Mouse (Mus musculus): ENCODE results near the gene Asb6. TPM values are rescaled to one million over a fixed set of nuclear protein-coding genes. Genes with fewer than 3 reads are reported as not detected.

The Asb6 gene
- total and polyA plus RNA-seq, 3 experiments, result 21.9 to 30.0 (median 23.7) TPM

- in situ Hi-C loops (cut with MboI; ENCODE audit: low pct_ligation_motif_present, low pct_unique_long_range_greater_than_20kb, low sequenced_read_pairs) (no loop called here), dilution Hi-C loops (cut with MboI; ENCODE audit: extremely low pct_ligation_motif_present, extremely low pct_unique_long_range_greater_than_20kb, low sequenced_read_pairs) (no loop called here)
- no peak for DNase-seq (ENCODE audit: extremely low read depth)
- H3K36me3 ChIP-seq (replicated peaks in 1 of 2; ENCODE audit: control insufficient read depth in 1 of 2, insufficient read depth in 1 of 2, low read length in 1 of 2), result peaks cover 84 to 96% of the 10 kb centered on the region in 2 experiments
- peaks cover 0 to 12% of the 10 kb centered on the region in 2 experiments; a peak in 2 of 4 replicates for H3K4me1 ChIP-seq (ENCODE audit: control insufficient read depth in 1 of 2, insufficient read depth in 2 of 2)
- H3K4me3 ChIP-seq (replicated peaks in 1 of 3; ENCODE audit: low read depth in 2 of 3, low read length in 2 of 3, poor library complexity in 1 of 3), result no peak overlapping the region
- 0 out of 2 replicates have a peak, but pooled peaks cover under 1% of the 10 kb centered on the region for H3K79me2 ChIP-seq (replicated peaks; ENCODE audit: control insufficient read depth, extremely low read depth, insufficient read depth, poor library complexity, severe bottlenecking)
- H3K9ac ChIP-seq (ENCODE audit: insufficient read depth, low read depth), result no peak overlapping the region
- no peak overlapping the region for H3K4me2 ChIP-seq (ENCODE audit: insufficient read depth, low read depth, poor library complexity, severe bottlenecking)
- H3K9me3 ChIP-seq (replicated peaks; ENCODE audit: low read length), result peaks cover 15% of the 10 kb centered on the region
- no peaks in the 10 kb centered on the region for H3K27me3 ChIP-seq (replicated peaks)
- TF ChIP-seq CTCF (conservative IDR thresholded peaks at IDR 0.05 in 1 of 2, IDR thresholded peaks at IDR 0.05 in 1 of 2; ENCODE audit: low read depth in 2 of 2, low read length in 2 of 2) (peak; percentile 27 to 38; a peak in 3 of 4 replicates), SMC3 (IDR thresholded peaks at IDR 0.05; ENCODE audit: low read depth, low read length) (peak; percentile 3; the same call in 1 of the 2 replicates), BHLHE40 (IDR thresholded peaks at IDR 0.05; ENCODE audit: low read depth, low read length) (no peak), IRF4 (IDR thresholded peaks at IDR 0.05; ENCODE audit: low read depth, low read length) (no peak)
- no peak overlapping the region for H3K27ac ChIP-seq (ENCODE audit: insufficient read depth, low read depth)
These were observed 9.1 kb downstream of the Asb6 start for GRCm38 (mm10) chr2:30821073-30821472.

GRCm38 (mm10) chr2:30819873-30820272 is 10.3 kb downstream of the Asb6 start:
- Histone ChIP-seq H3K4me2 (ENCODE audit: insufficient read depth, low read depth, poor library complexity, severe bottlenecking) (no peak overlapping the region), H3K36me3 (replicated peaks in 1 of 2; ENCODE audit: control insufficient read depth in 1 of 2, insufficient read depth in 1 of 2, low read length in 1 of 2) (peaks cover 87 to 96% of the 10 kb centered on the region in 2 experiments)
- dilution Hi-C loops (cut with MboI; ENCODE audit: extremely low pct_ligation_motif_present, extremely low pct_unique_long_range_greater_than_20kb, low sequenced_read_pairs), result no loop called here

DNA sequence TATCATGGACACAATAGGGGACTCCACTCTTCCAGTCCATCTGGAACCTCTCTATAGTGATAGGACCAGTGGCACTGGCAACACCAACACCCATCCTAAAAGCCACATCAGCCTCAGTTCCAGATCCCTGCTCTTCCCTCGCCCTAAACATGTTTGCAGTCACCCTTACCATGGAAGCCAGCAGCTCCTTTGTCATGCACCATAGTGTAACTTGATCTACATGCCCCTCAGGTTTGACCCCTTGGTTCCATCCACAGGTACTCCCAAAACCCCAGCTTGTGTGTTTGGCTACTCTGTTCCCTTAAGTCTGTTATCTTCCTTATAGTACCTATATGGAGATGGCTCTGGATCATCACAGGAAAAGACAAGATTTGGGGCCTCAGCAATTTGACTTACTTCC is 13.8 kb downstream of the Asb6 start:
- no peak for TF ChIP-seq USF2 (conservative IDR thresholded peaks at IDR 0.05; ENCODE audit: low read depth, low read length)
- TF ChIP-seq UBTF (IDR thresholded peaks at IDR 0.05; ENCODE audit: low read depth, low read length), result no peak
- no peak for TF ChIP-seq MAZ (IDR thresholded peaks at IDR 0.05; ENCODE audit: low read depth, low read length)
- no peak for TF ChIP-seq HCFC1 (IDR thresholded peaks at IDR 0.05; ENCODE audit: low read depth, low read length)
- TF ChIP-seq KAT2A (IDR thresholded peaks at IDR 0.05; ENCODE audit: insufficient replicate concordance, low read length), result no peak
- TF ChIP-seq ZKSCAN1 (IDR thresholded peaks at IDR 0.05; ENCODE audit: borderline replicate concordance, low read depth, low read length), result no peak
- no peak for TF ChIP-seq MEF2A (IDR thresholded peaks at IDR 0.05; ENCODE audit: borderline replicate concordance, low read depth, low read length)
- no peak for TF ChIP-seq RCOR1 (conservative IDR thresholded peaks at IDR 0.05; ENCODE audit: low read depth, low read length)
- in situ Hi-C loops (cut with MboI; ENCODE audit: low pct_ligation_motif_present, low pct_unique_long_range_greater_than_20kb, low sequenced_read_pairs), result no loop called here
- H3K9ac ChIP-seq (ENCODE audit: insufficient read depth, low read depth), result no peak overlapping the region
- no peak for DNase-seq (ENCODE audit: extremely low read depth)
- peaks cover 14% of the 10 kb centered on the region for H3K9me3 ChIP-seq (replicated peaks; ENCODE audit: low read length)
- peaks cover 13% of the 10 kb centered on the region; the same call in 1 of the 2 replicates for H3K79me2 ChIP-seq (replicated peaks; ENCODE audit: control insufficient read depth, extremely low read depth, insufficient read depth, poor library complexity, severe bottlenecking)
- H3K4me1 ChIP-seq (ENCODE audit: control insufficient read depth in 1 of 2, insufficient read depth in 2 of 2), result peaks cover 0 to 15% of the 10 kb centered on the region in 2 experiments; a peak in 2 of 4 replicates
- no peak overlapping the region for H3K4me3 ChIP-seq (replicated peaks in 1 of 3; ENCODE audit: low read depth in 2 of 3, low read length in 2 of 3, poor library complexity in 1 of 3)
- H3K27ac ChIP-seq (ENCODE audit: insufficient read depth, low read depth), result no peak overlapping the region
- peaks cover 74 to 96% of the 10 kb centered on the region in 2 experiments for H3K36me3 ChIP-seq (replicated peaks in 1 of 2; ENCODE audit: control insufficient read depth in 1 of 2, insufficient read depth in 1 of 2, low read length in 1 of 2)
- dilution Hi-C loops (cut with MboI; ENCODE audit: extremely low pct_ligation_motif_present, extremely low pct_unique_long_range_greater_than_20kb, low sequenced_read_pairs), result no loop called here
- no peak overlapping the region for H3K4me2 ChIP-seq (ENCODE audit: insufficient read depth, low read depth, poor library complexity, severe bottlenecking)
- no peaks in the 10 kb centered on the region for H3K27me3 ChIP-seq (replicated peaks)

More at GRCm38 (mm10) chr2:30819873-30820272, 10.3 kb downstream of the Asb6 start:
- Histone ChIP-seq H3K79me2 (replicated peaks; ENCODE audit: control insufficient read depth, extremely low read depth, insufficient read depth, poor library complexity, severe bottlenecking) (no peaks in the 10 kb centered on the region), H3K9ac (ENCODE audit: insufficient read depth, low read depth) (no peak overlapping the region), H3K4me1 (ENCODE audit: control insufficient read depth in 1 of 2, insufficient read depth in 2 of 2) (peaks cover 0 to 12% of the 10 kb centered on the region in 2 experiments; a peak in 2 of 4 replicates), H3K9me3 (replicated peaks; ENCODE audit: low read length) (peaks cover 15% of the 10 kb centered on the region), H3K27ac (ENCODE audit: insufficient read depth, low read depth) (no peak overlapping the region), H3K4me3 (replicated peaks in 1 of 3; ENCODE audit: low read depth in 2 of 3, low read length in 2 of 3, poor library complexity in 1 of 3) (no peak overlapping the region), H3K27me3 (replicated peaks) (no peaks in the 10 kb centered on the region)
- TF ChIP-seq MXI1 (IDR thresholded peaks at IDR 0.05; ENCODE audit: low read depth, low read length) (no peak), UBTF (IDR thresholded peaks at IDR 0.05; ENCODE audit: low read depth, low read length) (no peak), MYC (IDR thresholded peaks at IDR 0.05; ENCODE audit: low read depth, low read length) (no peak), ZMIZ1 (IDR thresholded peaks at IDR 0.05; ENCODE audit: low read depth, low read length) (no peak), CTCF (conservative IDR thresholded peaks at IDR 0.05 in 1 of 2, IDR thresholded peaks at IDR 0.05 in 1 of 2; ENCODE audit: low read depth in 2 of 2, low read length in 2 of 2) (no peak), ZC3H11A (IDR thresholded peaks at IDR 0.05; ENCODE audit: low read depth, low read length) (no peak), EP300 (IDR thresholded peaks at IDR 0.05; ENCODE audit: low read length) (no peak), JUND (conservative IDR thresholded peaks at IDR 0.05; ENCODE audit: low read depth, low read length) (no peak), CHD2 (IDR thresholded peaks at IDR 0.05; ENCODE audit: low read length) (no peak), NRF1 (IDR thresholded peaks at IDR 0.05; ENCODE audit: low read depth, low read length) (no peak), MEF2A (IDR thresholded peaks at IDR 0.05; ENCODE audit: borderline replicate concordance, low read depth, low read length) (no peak), MAFK (IDR thresholded peaks at IDR 0.05; ENCODE audit: insufficient replicate concordance, low read length) (no peak), JUN (IDR thresholded peaks at IDR 0.05; ENCODE audit: insufficient read depth, low read depth, low read length) (no peak), RAD21 (IDR thresholded peaks at IDR 0.05; ENCODE audit: low read depth, low read length) (no peak)
- peak; percentile 21 for DNase-seq (ENCODE audit: extremely low read depth)
- in situ Hi-C loops (cut with MboI; ENCODE audit: low pct_ligation_motif_present, low pct_unique_long_range_greater_than_20kb, low sequenced_read_pairs), result no loop called here
